Mouse (Mus musculus): ENCODE data around the gene Atp1b2. TPM values are rescaled to one million over a fixed set of nuclear protein-coding genes. Genes with fewer than 3 reads are reported as not detected.

The Atp1b2 gene
- polyA plus RNA-seq, 1 experiment from 2014 or later: 9.3 TPM

- Histone ChIP-seq H3K4me1 (replicated peaks; ENCODE audit: control insufficient read depth, insufficient read depth, low read length) (peaks cover 17% of the 10 kb centered on the region; the same call in 1 of the 2 replicates), H3K4me3 (ENCODE audit: low read depth, low read length) (peak overlapping the region; percentile 56; the same call in 1 of the 2 replicates), H3K36me3 (ENCODE audit: control insufficient read depth, insufficient read depth, low read length) (no peaks in the 10 kb centered on the region), H3K9ac (ENCODE audit: low read length) (peak overlapping the region; percentile 73; the same call in 1 of the 2 replicates), H3K4me2 (ENCODE audit: low read depth, low read length, severe bottlenecking) (peak overlapping the region; percentile 100), H3K27me3 (ENCODE audit: control insufficient read depth, insufficient read depth, low read length) (peaks cover 8% of the 10 kb centered on the region), H3K9me3 (ENCODE audit: control insufficient read depth, low read length) (no peaks in the 10 kb centered on the region), H3K27ac (ENCODE audit: low read depth, low read length) (no peak overlapping the region)
- ATAC-seq (replicated peaks; ENCODE audit: low FRiP score): no peak
- 62% methylated on average over 3 of the region's 3 CpGs for WGBS
- no peak for DNase-seq (ENCODE audit: low spot score)
These were observed 1.4 kb downstream of the Atp1b2 start for GRCm38 (mm10) chr11:69604347-69604746.

- Histone ChIP-seq H3K36me3 (ENCODE audit: control insufficient read depth, insufficient read depth, low read length) (no peaks in the 10 kb centered on the region), H3K27me3 (ENCODE audit: control insufficient read depth, insufficient read depth, low read length) (peaks cover 8% of the 10 kb centered on the region), H3K4me2 (ENCODE audit: low read depth, low read length, severe bottlenecking) (no peak overlapping the region), H3K9me3 (ENCODE audit: control insufficient read depth, low read length) (no peaks in the 10 kb centered on the region), H3K9ac (ENCODE audit: low read length) (no peak overlapping the region), H3K4me1 (replicated peaks; ENCODE audit: control insufficient read depth, insufficient read depth, low read length) (peaks cover 17% of the 10 kb centered on the region; the same call in 1 of the 2 replicates), H3K27ac (ENCODE audit: low read depth, low read length) (no peak overlapping the region), H3K4me3 (ENCODE audit: low read depth, low read length) (no peak overlapping the region)
- WGBS: 88% methylated on average over 8 of the region's 8 CpGs
- DNase-seq (ENCODE audit: low spot score) (no peak), ATAC-seq (replicated peaks; ENCODE audit: low FRiP score) (no peak)
These were observed 2.2 kb downstream of the Atp1b2 start for GRCm38 (mm10) chr11:69603516-69603915.

- DNase-seq (ENCODE audit: low spot score): no peak
- Histone ChIP-seq H3K36me3 (ENCODE audit: control insufficient read depth, insufficient read depth, low read length) (no peaks in the 10 kb centered on the region), H3K9me3 (ENCODE audit: control insufficient read depth, low read length) (no peaks in the 10 kb centered on the region), H3K27ac (ENCODE audit: low read depth, low read length) (no peak overlapping the region), H3K9ac (ENCODE audit: low read length) (no peak overlapping the region), H3K4me1 (replicated peaks; ENCODE audit: control insufficient read depth, insufficient read depth, low read length) (peaks cover 17% of the 10 kb centered on the region; the same call in 1 of the 2 replicates), H3K27me3 (ENCODE audit: control insufficient read depth, insufficient read depth, low read length) (peaks cover 8% of the 10 kb centered on the region), H3K4me2 (ENCODE audit: low read depth, low read length, severe bottlenecking) (no peak overlapping the region), H3K4me3 (ENCODE audit: low read depth, low read length) (no peak overlapping the region)
- 89% methylated on average over 3 of the region's 3 CpGs for WGBS
- ATAC-seq (replicated peaks; ENCODE audit: low FRiP score): no peak
These were observed 4.0 kb downstream of the Atp1b2 start for GRCm38 (mm10) chr11:69601768-69602167.

- peaks cover 13% of the 10 kb centered on the region; the same call in 1 of the 2 replicates for H3K4me1 ChIP-seq (replicated peaks; ENCODE audit: control insufficient read depth, insufficient read depth, low read length)
These were observed 5.6 kb downstream of the Atp1b2 start for GRCm38 (mm10) chr11:69600098-69600497.

GRCm38 (mm10) chr11:69599436-69599835, 6.3 kb downstream of the Atp1b2 start:
- H3K4me1 ChIP-seq (replicated peaks; ENCODE audit: control insufficient read depth, insufficient read depth, low read length): peaks cover 10% of the 10 kb centered on the region; the same call in 1 of the 2 replicates
- no peaks in the 10 kb centered on the region for H3K9me3 ChIP-seq (ENCODE audit: control insufficient read depth, low read length)
- no peak overlapping the region for H3K27ac ChIP-seq (ENCODE audit: low read depth, low read length)
- H3K36me3 ChIP-seq (ENCODE audit: control insufficient read depth, insufficient read depth, low read length): no peaks in the 10 kb centered on the region
- 6% methylated on average over 9 of the region's 9 CpGs for WGBS
- H3K4me3 ChIP-seq (ENCODE audit: low read depth, low read length): no peak overlapping the region
- peak overlapping the region; percentile 16; the same call in 1 of the 2 replicates for H3K9ac ChIP-seq (ENCODE audit: low read length)
- H3K27me3 ChIP-seq (ENCODE audit: control insufficient read depth, insufficient read depth, low read length): peaks cover 4% of the 10 kb centered on the region; the same call in 1 of the 2 replicates
- H3K4me2 ChIP-seq (ENCODE audit: low read depth, low read length, severe bottlenecking): 0 out of 2 replicates have a peak overlapping the region, but pooled peaks have one; percentile 18
- ATAC-seq (replicated peaks; ENCODE audit: low FRiP score) (no peak), DNase-seq (ENCODE audit: low spot score) (no peak)

More at GRCm38 (mm10) chr11:69600098-69600497, 5.6 kb downstream of the Atp1b2 start:
- no peak for ATAC-seq (replicated peaks; ENCODE audit: low FRiP score)
- Histone ChIP-seq H3K9ac (ENCODE audit: low read length) (peak overlapping the region; percentile 16), H3K4me3 (ENCODE audit: low read depth, low read length) (no peak overlapping the region), H3K9me3 (ENCODE audit: control insufficient read depth, low read length) (no peaks in the 10 kb centered on the region), H3K4me2 (ENCODE audit: low read depth, low read length, severe bottlenecking) (0 out of 2 replicates have a peak overlapping the region, but pooled peaks have one; percentile 18), H3K27me3 (ENCODE audit: control insufficient read depth, insufficient read depth, low read length) (peaks cover 5% of the 10 kb centered on the region), H3K27ac (ENCODE audit: low read depth, low read length) (0 out of 2 replicates have a peak overlapping the region, but pooled peaks have one; percentile 15), H3K36me3 (ENCODE audit: control insufficient read depth, insufficient read depth, low read length) (no peaks in the 10 kb centered on the region)
- 8% methylated on average over 6 of the region's 6 CpGs for WGBS
- peak; percentile 69 for DNase-seq (ENCODE audit: low spot score)

DNA sequence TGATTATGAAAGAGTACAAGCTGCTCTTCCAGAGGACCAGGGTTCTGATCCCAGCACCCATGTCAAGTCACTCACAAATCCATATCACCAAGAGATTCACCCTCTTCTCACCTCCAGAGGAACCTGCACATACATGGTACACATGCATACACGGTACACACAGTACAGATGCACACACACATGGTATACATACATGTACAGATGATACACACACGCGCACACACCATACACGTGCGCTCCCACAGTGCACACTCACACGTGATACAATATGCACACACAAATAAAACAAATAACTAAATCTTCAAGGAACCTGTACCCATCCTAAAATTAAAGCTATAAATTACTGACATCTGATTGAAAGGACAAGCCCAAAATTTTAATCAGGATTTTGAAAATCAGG, 10.9 kb downstream of the Atp1b2 start:
- Histone ChIP-seq H3K36me3 (ENCODE audit: control insufficient read depth, insufficient read depth, low read length) (peaks cover 7% of the 10 kb centered on the region), H3K4me1 (replicated peaks; ENCODE audit: control insufficient read depth, insufficient read depth, low read length) (peaks cover 3% of the 10 kb centered on the region; the same call in 1 of the 2 replicates), H3K4me2 (ENCODE audit: low read depth, low read length, severe bottlenecking) (no peak overlapping the region), H3K9me3 (ENCODE audit: control insufficient read depth, low read length) (no peaks in the 10 kb centered on the region), H3K27ac (ENCODE audit: low read depth, low read length) (no peak overlapping the region), H3K9ac (ENCODE audit: low read length) (no peak overlapping the region), H3K27me3 (ENCODE audit: control insufficient read depth, insufficient read depth, low read length) (no peaks in the 10 kb centered on the region), H3K4me3 (ENCODE audit: low read depth, low read length) (no peak overlapping the region)
- 97% methylated on average over 6 of the region's 6 CpGs for WGBS
- ATAC-seq (replicated peaks; ENCODE audit: low FRiP score) (no peak), DNase-seq (ENCODE audit: low spot score) (no peak)

GRCm38 (mm10) chr11:69592799-69593198, 12.9 kb downstream of the Atp1b2 start:
- ATAC-seq (replicated peaks; ENCODE audit: low FRiP score): no peak
- WGBS: 92% methylated on average over 4 of the region's 4 CpGs
- DNase-seq (ENCODE audit: low spot score): no peak
- H3K4me2 ChIP-seq (ENCODE audit: low read depth, low read length, severe bottlenecking): no peak overlapping the region
- H3K27ac ChIP-seq (ENCODE audit: low read depth, low read length): no peak overlapping the region
- H3K9me3 ChIP-seq (ENCODE audit: control insufficient read depth, low read length): no peaks in the 10 kb centered on the region
- no peak overlapping the region for H3K9ac ChIP-seq (ENCODE audit: low read length)
- no peaks in the 10 kb centered on the region for H3K4me1 ChIP-seq (replicated peaks; ENCODE audit: control insufficient read depth, insufficient read depth, low read length)
- H3K27me3 ChIP-seq (ENCODE audit: control insufficient read depth, insufficient read depth, low read length): no peaks in the 10 kb centered on the region
- no peak overlapping the region for H3K4me3 ChIP-seq (ENCODE audit: low read depth, low read length)
- H3K36me3 ChIP-seq (ENCODE audit: control insufficient read depth, insufficient read depth, low read length): peaks cover 11% of the 10 kb centered on the region

DNA sequence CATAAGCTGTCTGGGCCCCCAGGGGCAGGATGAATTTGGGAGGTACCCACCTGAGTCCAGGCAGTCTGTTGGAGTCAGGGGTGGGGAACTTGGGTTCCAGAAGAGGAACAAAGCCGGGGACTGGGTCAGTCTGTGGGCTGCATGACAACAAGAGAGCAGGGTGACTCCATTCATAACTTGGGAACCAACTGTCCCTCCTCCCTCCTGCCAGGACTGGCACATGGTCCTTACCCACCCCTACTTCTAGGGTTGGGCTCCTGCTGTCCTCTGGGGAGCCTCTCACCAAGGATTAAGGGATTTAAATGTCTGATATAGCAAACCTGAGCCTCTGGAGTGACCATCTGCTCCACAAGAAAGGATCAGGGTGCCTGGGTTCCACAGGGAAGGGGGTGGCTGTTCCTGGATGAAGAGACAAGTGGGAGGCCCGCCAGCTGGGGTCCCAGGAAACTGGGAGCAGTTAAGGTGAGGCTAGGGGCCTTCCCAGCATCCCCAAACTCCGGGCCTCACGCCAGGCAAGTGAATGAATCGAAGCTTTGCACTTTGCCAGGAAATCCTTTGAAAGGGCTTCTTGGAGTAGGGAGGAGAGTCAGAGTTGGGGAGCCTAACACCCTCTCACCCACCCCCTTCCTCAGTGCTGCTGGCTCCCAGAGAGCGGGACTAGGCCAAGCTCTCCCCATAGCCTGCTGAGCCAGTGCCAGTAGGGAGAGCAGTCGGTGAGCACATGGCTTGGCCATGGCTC, 13.7 kb downstream of the Atp1b2 start:
- H3K4me3 ChIP-seq (ENCODE audit: low read depth, low read length): no peak overlapping the region
- no peak overlapping the region for H3K27ac ChIP-seq (ENCODE audit: low read depth, low read length)
- peaks cover 11% of the 10 kb centered on the region for H3K36me3 ChIP-seq (ENCODE audit: control insufficient read depth, insufficient read depth, low read length)
- 83% methylated on average over 7 of the region's 7 CpGs for WGBS
- H3K9ac ChIP-seq (ENCODE audit: low read length): no peak overlapping the region
- no peak overlapping the region for H3K4me2 ChIP-seq (ENCODE audit: low read depth, low read length, severe bottlenecking)
- H3K4me1 ChIP-seq (replicated peaks; ENCODE audit: control insufficient read depth, insufficient read depth, low read length): no peaks in the 10 kb centered on the region
- DNase-seq (ENCODE audit: low spot score) (no peak), ATAC-seq (replicated peaks; ENCODE audit: low FRiP score) (no peak)
- H3K27me3 ChIP-seq (ENCODE audit: control insufficient read depth, insufficient read depth, low read length): no peaks in the 10 kb centered on the region
- H3K9me3 ChIP-seq (ENCODE audit: control insufficient read depth, low read length): no peaks in the 10 kb centered on the region
